Mouse (Mus musculus) CH12.LX (cell line): ENCODE results near the gene Taf8.

ENCODE experiments used
- BHLHE40 ChIP-seq: IDR thresholded peaks from 2 replicates; pipeline ENCODE4 v1.6.1; 2011; ENCODE audit warnings: mild to moderate bottlenecking, low read depth, low read length, improper control_type of control experiment
- CTCF ChIP-seq, 2 experiments: IDR thresholded peaks in 1 of 2; conservative IDR thresholded peaks in 1 of 2; 2 replicates each; pipeline ENCODE4 v1.5.1; 2011 to 2012; ENCODE audit warnings: low read depth in 2 of 2, low read length in 2 of 2, improper control_type of control experiment in 1 of 2, inconsistent platforms in 1 of 2, mild to moderate bottlenecking in 1 of 2, moderate library complexity in 1 of 2
- MAFK ChIP-seq: IDR thresholded peaks from 2 replicates; pipeline ENCODE4 v1.6.1; 2011; ENCODE audit warnings: low read length, improper control_type of control experiment; ENCODE audit not compliant: insufficient replicate concordance
- MAX ChIP-seq: IDR thresholded peaks from 2 replicates; pipeline ENCODE4 v1.6.1; 2011; ENCODE audit warnings: low read length, improper control_type of control experiment
- MYC ChIP-seq: IDR thresholded peaks from 2 replicates; pipeline ENCODE4 v1.6.1; 2011; ENCODE audit warnings: low read depth, mild to moderate bottlenecking, improper control_type of control experiment, low read length
- POLR2AphosphoS2 ChIP-seq: IDR thresholded peaks from 2 replicates; pipeline ENCODE4 v1.6.1; 2011; ENCODE audit warnings: low read depth, low read length, improper control_type of control experiment
- TCF12 ChIP-seq: IDR thresholded peaks from 2 replicates; pipeline ENCODE4 v1.6.1; 2014; ENCODE audit warnings: low read depth, mild to moderate bottlenecking, inconsistent platforms, low read length, improper control_type of control experiment

DNA sequence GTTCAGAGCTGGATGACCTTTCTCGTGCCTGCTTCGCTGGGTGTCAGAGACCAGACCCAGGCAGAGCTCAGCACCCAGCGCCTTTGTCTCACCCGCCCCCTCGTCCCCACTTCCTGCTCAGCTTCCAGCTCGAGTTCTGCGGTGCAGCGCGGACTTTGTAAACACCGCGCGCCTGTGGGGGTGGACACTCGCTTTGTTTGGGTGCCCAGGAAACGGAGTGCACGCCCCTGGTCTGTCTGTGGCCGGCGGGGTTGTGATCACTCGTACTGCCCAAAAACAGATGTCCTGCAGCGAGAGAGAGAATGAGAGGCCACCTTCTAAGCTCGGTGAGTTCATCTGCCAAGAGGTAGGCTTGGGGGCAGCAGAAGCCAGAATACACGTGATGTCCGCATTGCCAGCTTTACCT lies 2.9 kb upstream of the Taf8 start, which contains the start of gene Ccnd3:
- TF ChIP-seq MAFK (no peak), CTCF (conservative IDR thresholded peaks at IDR 0.05 in 1 of 2, IDR thresholded peaks at IDR 0.05 in 1 of 2; ENCODE audit: low read depth in 2 of 2, low read length in 2 of 2) (no peak), POLR2AphosphoS2 (no peak), MYC (no peak), TCF12 (no peak), BHLHE40 (no peak), MAX (no peak)
